Mouse (Mus musculus) left cerebral cortex, adult 11 months (tissue): ENCODE results near the gene Lsp1.

Experiments
- DNase-seq: peaks from one replicate; pipeline ENCODE4 v3.0.0; 2022; ENCODE audit warnings: low spot score

Gene Lsp1

GRCm38 (mm10) chr7:142444171-142444570 is 16.4 kb upstream of the Lsp1 start:
- DNase-seq, result no peak

GRCm38 (mm10) chr7:142445324-142445723 is 15.3 kb upstream of the Lsp1 start:
- no peak for DNase-seq

- DNase-seq, result no peak
Measured at GRCm38 (mm10) chr7:142446264-142446663, 14.3 kb upstream of the Lsp1 start.

- DNase-seq, result no peak
Measured at GRCm38 (mm10) chr7:142449038-142449617, 11.5 kb upstream of the Lsp1 start.

- DNase-seq, result no peak
Measured at GRCm38 (mm10) chr7:142454706-142455105, 5.9 kb upstream of the Lsp1 start.

GRCm38 (mm10) chr7:142455251-142455650 is 5.4 kb upstream of the Lsp1 start:
- no peak for DNase-seq

- DNase-seq, result no peak
Measured at GRCm38 (mm10) chr7:142456806-142457205, 3.8 kb upstream of the Lsp1 start.

GRCm38 (mm10) chr7:142457227-142457811 is 3.3 kb upstream of the Lsp1 start:
- DNase-seq, result no peak

GRCm38 (mm10) chr7:142458026-142458425 is 2.6 kb upstream of the Lsp1 start:
- DNase-seq, result no peak

- DNase-seq, result no peak
Measured at GRCm38 (mm10) chr7:142458676-142459298, 1.8 kb upstream of the Lsp1 start.

GRCm38 (mm10) chr7:142459299-142459691 is 1.3 kb upstream of the Lsp1 start:
- no peak for DNase-seq

GRCm38 (mm10) chr7:142461446-142461845 is 837 bp downstream of the Lsp1 start:
- DNase-seq, result no peak

- DNase-seq, result no peak
Measured at GRCm38 (mm10) chr7:142462190-142462589, 1.6 kb downstream of the Lsp1 start.

GRCm38 (mm10) chr7:142462594-142463078 is 2.0 kb downstream of the Lsp1 start:
- DNase-seq, result no peak

GRCm38 (mm10) chr7:142470171-142470691 is 9.6 kb downstream of the Lsp1 start:
- no peak for DNase-seq

- DNase-seq, result no peak
Measured at GRCm38 (mm10) chr7:142470808-142471413, 10.3 kb downstream of the Lsp1 start.

- no peak for DNase-seq
Measured at GRCm38 (mm10) chr7:142471414-142471861, 10.8 kb downstream of the Lsp1 start.

GRCm38 (mm10) chr7:142471884-142472570 is 11.4 kb downstream of the Lsp1 start:
- no peak for DNase-seq

- DNase-seq, result no peak
Measured at GRCm38 (mm10) chr7:142472936-142473335, 12.3 kb downstream of the Lsp1 start.

- DNase-seq, result no peak
Measured at GRCm38 (mm10) chr7:142473476-142473875, 12.9 kb downstream of the Lsp1 start.

- DNase-seq, result no peak
Measured at GRCm38 (mm10) chr7:142474799-142475198, 14.2 kb downstream of the Lsp1 start.

- no peak for DNase-seq
Measured at GRCm38 (mm10) chr7:142475641-142476040, 15.0 kb downstream of the Lsp1 start.
